Mouse (Mus musculus) bone marrow macrophage, adult 2 months (primary cell): ENCODE data around the gene Gsdma3. TPM values are rescaled to one million over a fixed set of nuclear protein-coding genes. Genes with fewer than 3 reads are reported as not detected.
"Not testable (repeated sequence)": the region's sequence is repeated elsewhere in the genome, so short reads cannot be mapped to it uniquely, and the experiment has no call there.

Experiments used
- H3K27ac ChIP-seq: 2 replicates; pipeline ENCODE4 v1.5.1; 2012; ENCODE audit warnings: low read depth, low read length; ENCODE audit not compliant: insufficient read depth
- H3K4me1 ChIP-seq: 2 replicates; pipeline ENCODE4 v1.6.1; 2012; ENCODE audit warnings: low read length; ENCODE audit not compliant: control insufficient read depth, insufficient read depth
- H3K4me3 ChIP-seq: 2 replicates; pipeline ENCODE4 v1.5.1; 2012; ENCODE audit warnings: mild to moderate bottlenecking, low read length, moderate library complexity; ENCODE audit not compliant: insufficient read depth
- CTCF ChIP-seq: IDR thresholded peaks from 2 replicates; pipeline ENCODE4 v1.5.1; 2012; ENCODE audit warnings: low read depth, mild to moderate bottlenecking, low read length, moderate library complexity
- POLR2A ChIP-seq: IDR thresholded peaks from 2 replicates; pipeline ENCODE4 v1.6.1; 2012; ENCODE audit warnings: mild to moderate bottlenecking, low read depth, low read length, borderline replicate concordance
- polyA plus RNA-seq: library from polyadenylated mRNA; stranded (reverse); fragments of >200 nt; gene quantifications from 2 replicates; pipeline ENCODE4 v1.2.4, GENCODE M21; 2012; ENCODE audit not compliant: missing spikeins, insufficient read depth, insufficient read length

The Gsdma3 gene
- polyA plus RNA-seq, 1 experiment, result not detected

- Histone ChIP-seq H3K4me3 (no peak overlapping the region), H3K27ac (no peak overlapping the region), H3K4me1 (peaks cover 10% of the 10 kb centered on the region; the same call in 1 of the 2 replicates)
- no peak for TF ChIP-seq POLR2A
- no peak for TF ChIP-seq CTCF
Observed at GRCm38 (mm10) chr11:98668984-98669383, 42.8 kb downstream of the Gsdma3 start.

GRCm38 (mm10) chr11:98671284-98671815 is 45.2 kb downstream of the Gsdma3 start:
- TF ChIP-seq POLR2A, result no peak
- TF ChIP-seq CTCF, result no peak
- Histone ChIP-seq H3K4me3 (no peak overlapping the region), H3K27ac (no peak overlapping the region), H3K4me1 (peaks cover 10% of the 10 kb centered on the region; the same call in 1 of the 2 replicates)

- no peak overlapping the region for H3K27ac ChIP-seq
- peaks cover 10% of the 10 kb centered on the region; the same call in 1 of the 2 replicates for H3K4me1 ChIP-seq
- no peak for TF ChIP-seq CTCF
- TF ChIP-seq POLR2A, result no peak
- H3K4me3 ChIP-seq, result no peak overlapping the region
Observed at GRCm38 (mm10) chr11:98671857-98672256, 45.7 kb downstream of the Gsdma3 start.

- Histone ChIP-seq H3K27ac (no peak overlapping the region), H3K4me1 (peaks cover 10% of the 10 kb centered on the region; the same call in 1 of the 2 replicates), H3K4me3 (no peak overlapping the region)
- no peak for TF ChIP-seq POLR2A
- no peak for TF ChIP-seq CTCF
Observed at GRCm38 (mm10) chr11:98672482-98672881, 46.3 kb downstream of the Gsdma3 start.

- peak; percentile 48 for TF ChIP-seq CTCF
- H3K4me3 ChIP-seq, H3K4me1 ChIP-seq, H3K27ac ChIP-seq: not testable (repeated sequence)
Observed at GRCm38 (mm10) chr11:98673136-98673535, 47.0 kb downstream of the Gsdma3 start.

- Histone ChIP-seq H3K4me1 (peaks cover 9% of the 10 kb centered on the region), H3K27ac (no peak overlapping the region), H3K4me3 (no peak overlapping the region)
- no peak for TF ChIP-seq POLR2A
Observed at GRCm38 (mm10) chr11:98675829-98676363, 49.7 kb downstream of the Gsdma3 start.

- H3K27ac ChIP-seq, result no peak overlapping the region
- peaks cover 10% of the 10 kb centered on the region for H3K4me1 ChIP-seq
- H3K4me3 ChIP-seq, result no peak overlapping the region
- no peak for TF ChIP-seq POLR2A
Observed at GRCm38 (mm10) chr11:98680023-98680422, 53.9 kb downstream of the Gsdma3 start.

- H3K27ac ChIP-seq, H3K4me3 ChIP-seq: not testable (repeated sequence)
- H3K4me1 ChIP-seq, result peaks cover 10% of the 10 kb centered on the region
Observed at GRCm38 (mm10) chr11:98680595-98680994, 54.4 kb downstream of the Gsdma3 start.

- no peak for TF ChIP-seq CTCF
- TF ChIP-seq POLR2A, result no peak
Observed at GRCm38 (mm10) chr11:98681186-98681585, 55.0 kb downstream of the Gsdma3 start.

GRCm38 (mm10) chr11:98681786-98682745 is 55.9 kb downstream of the Gsdma3 start, which contains the start of gene Psmd3:
Psmd3 (plus strand) TSS chr11:98682554.
- Histone ChIP-seq H3K4me3 (peak within 1 kb of the TSS; percentile 79), H3K4me1 (peaks cover 10% of the 10 kb centered on the region), H3K27ac (peak within 1 kb of the TSS; percentile 51)
- TF ChIP-seq CTCF, result no peak
- no peak for TF ChIP-seq POLR2A

More at GRCm38 (mm10) chr11:98681186-98681585, 55.0 kb downstream of the Gsdma3 start:
- Histone ChIP-seq H3K4me3 (no peak overlapping the region), H3K4me1 (peaks cover 10% of the 10 kb centered on the region), H3K27ac (no peak overlapping the region)
